Mouse (Mus musculus) ES-Bruce4 (cell line): Measurements from ENCODE around the gene Klk9.

Source experiments
- CTCF ChIP-seq: IDR thresholded peaks from one replicate; pipeline ENCODE4 v1.8.1; 2011; ENCODE audit warnings: low read depth, low read length
- EP300 ChIP-seq: IDR thresholded peaks from 2 replicates; pipeline ENCODE4 v1.6.1; 2011; ENCODE audit warnings: low read depth, low read length; ENCODE audit not compliant: insufficient read depth
- POLR2A ChIP-seq: IDR thresholded peaks from one replicate; pipeline ENCODE4 v1.8.1; 2011; ENCODE audit warnings: low read length; ENCODE audit not compliant: insufficient read depth

GRCm38 (mm10) chr7:43815211-43815610, 23.5 kb downstream of the Klk9 start:
- TF ChIP-seq CTCF (no peak), EP300 (no peak), POLR2A (no peak)
